ENCODE assay signal across 8 mouse cellular contexts in the genomic region with DNA sequence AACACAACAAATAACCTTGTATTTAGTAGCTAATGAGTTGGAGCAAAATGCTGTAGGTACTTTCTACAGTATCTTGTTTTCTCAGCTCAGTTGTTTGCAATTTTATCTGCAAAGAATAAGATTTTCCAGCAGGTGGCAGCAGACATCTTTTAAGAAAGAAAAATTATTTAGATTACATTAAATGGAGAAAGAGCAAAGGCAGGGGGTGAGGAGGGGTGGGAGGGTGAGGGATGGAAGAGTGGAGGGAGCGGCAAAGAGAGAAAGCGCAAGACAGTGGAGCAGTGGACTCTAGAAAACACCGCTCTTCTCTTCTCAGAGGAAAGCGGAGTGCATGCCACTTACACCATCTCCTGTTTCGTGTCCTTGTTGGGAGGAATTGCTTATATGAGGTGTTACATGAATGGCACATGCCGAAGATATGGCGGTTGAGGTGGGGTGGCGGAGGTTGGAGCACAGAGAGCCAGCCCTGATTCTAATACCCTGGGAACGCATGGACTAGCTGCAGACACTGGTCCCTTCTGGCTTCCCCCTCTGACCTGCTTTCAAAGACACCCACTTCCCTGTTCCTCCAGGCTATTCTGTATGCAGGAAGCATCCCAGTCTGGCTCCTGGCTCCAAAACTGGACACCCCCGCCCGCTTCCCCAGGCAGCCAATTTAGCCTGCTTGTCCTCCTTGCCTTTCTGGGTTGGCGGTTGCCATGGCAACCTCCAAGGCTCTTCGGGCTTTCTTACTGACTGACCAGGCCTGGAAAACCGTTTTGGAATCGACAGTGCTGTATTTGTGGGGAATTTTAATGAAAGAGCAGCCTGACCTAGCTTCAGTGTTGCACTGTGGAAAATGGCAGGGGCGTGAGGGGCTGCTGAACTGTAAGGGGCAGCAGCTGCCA.
DNase-seq lines count a peak whose midpoint lies in the region; ATAC-seq and TF ChIP-seq lines count a peak whose summit lies in the region.

No protein-coding gene starts in this region.

- TF ChIP-seq EP300 in liver, postnatal 0 days (IDR thresholded peaks at IDR 0.05; ENCODE audit: low read depth): no peak

- H3K4me2 ChIP-seq in embryonic facial prominence, embryonic 15.5 days (replicated peaks): peak overlapping the region; percentile 58
- H3K4me2 ChIP-seq in heart, embryonic 14.5 days (ENCODE audit: low read length): peak overlapping the region; percentile 72
- 0 out of 2 replicates have a peak overlapping the region, but pooled peaks have one; percentile 6 for H3K4me2 ChIP-seq in liver, postnatal 0 days (ENCODE audit: low read depth, low read length)

- H3K9me3 ChIP-seq in embryonic facial prominence, embryonic 15.5 days (replicated peaks): no peaks in the 10 kb centered on the region
- no peaks in the 10 kb centered on the region for H3K9me3 ChIP-seq in heart, embryonic 14.5 days (ENCODE audit: control insufficient read depth, low read length)
- H3K9me3 ChIP-seq in liver, postnatal 0 days (ENCODE audit: low read length): no peaks in the 10 kb centered on the region

- H3K27me3 ChIP-seq in embryonic facial prominence, embryonic 15.5 days: no peaks in the 10 kb centered on the region
- no peaks in the 10 kb centered on the region for H3K27me3 ChIP-seq in heart, embryonic 14.5 days (ENCODE audit: control insufficient read depth, insufficient read depth, low read length)
- no peaks in the 10 kb centered on the region for H3K27me3 ChIP-seq in liver, postnatal 0 days (ENCODE audit: insufficient read depth, low read length)

- TF ChIP-seq CTCF in liver, postnatal 0 days (IDR thresholded peaks at IDR 0.05; ENCODE audit: low read depth): no peak; the same call in 1 of the 2 replicates

- H3K4me1 ChIP-seq in embryonic facial prominence, embryonic 15.5 days: peaks cover 7% of the 10 kb centered on the region; the same call in 1 of the 2 replicates
- H3K4me1 ChIP-seq in heart, embryonic 14.5 days (ENCODE audit: control insufficient read depth in 2 of 2, insufficient read depth in 2 of 2, low read length in 2 of 2): peaks cover 0 to 2% of the 10 kb centered on the region in 2 experiments; a peak in 1 of 4 replicates
- no peaks in the 10 kb centered on the region for H3K4me1 ChIP-seq in liver, postnatal 0 days (ENCODE audit: insufficient read depth)

- peak overlapping the region; percentile 35 for H3K4me3 ChIP-seq in embryonic facial prominence, embryonic 15.5 days (replicated peaks)
- peak overlapping the region; percentile 27 to 40 for H3K4me3 ChIP-seq in heart, embryonic 14.5 days (ENCODE audit: control insufficient read depth in 1 of 2, insufficient read depth in 1 of 2, low read depth in 1 of 2, low read length in 2 of 2)
- H3K4me3 ChIP-seq in liver, postnatal 0 days (ENCODE audit: low read depth, low read length): no peak overlapping the region

- ATAC-seq in embryonic facial prominence, embryonic 15.5 days (ENCODE audit: insufficient number of reproducible peaks, low FRiP score, low TSS enrichment, low read depth): peak; percentile 31; the same call in 1 of the 2 replicates
- ATAC-seq in heart, embryonic 14.5 days (ENCODE audit: insufficient number of reproducible peaks, insufficient read depth, low FRiP score, low read depth): no peak
- ATAC-seq in liver, postnatal 0 days: no peak

- no peak overlapping the region for H3K27ac ChIP-seq in embryonic facial prominence, embryonic 15.5 days (replicated peaks)
- H3K27ac ChIP-seq in heart, embryonic 14.5 days (replicated peaks in 1 of 2; ENCODE audit: control insufficient read depth in 1 of 2, insufficient read depth in 1 of 2, low read depth in 2 of 2, low read length in 2 of 2): no peak overlapping the region
- no peak overlapping the region for H3K27ac ChIP-seq in liver, postnatal 0 days (ENCODE audit: low read depth)

- WGBS in embryonic facial prominence, embryonic 15.5 days: 12% methylated on average over 16 of the region's 16 CpGs
- 27% methylated on average over 16 of the region's 16 CpGs for WGBS in heart, embryonic 14.5 days
- WGBS in liver, postnatal 0 days (ENCODE audit: insufficient replicate concordance): 34% methylated on average over 16 of the region's 16 CpGs

- no peak overlapping the region for H3K9ac ChIP-seq in embryonic facial prominence, embryonic 15.5 days
- peak overlapping the region; percentile 62 for H3K9ac ChIP-seq in heart, embryonic 14.5 days (ENCODE audit: low read length)
- H3K9ac ChIP-seq in liver, postnatal 0 days (replicated peaks): no peak overlapping the region

- DNase-seq in A20 (ENCODE audit: low read depth, low spot score): peak; percentile 10
- DNase-seq in adrenal gland, postnatal 14 days: peak; percentile 51
- DNase-seq in layer of hippocampus, adult 18-20 months (ENCODE audit: low spot score in 2 of 2): peak; percentile 82 to 90
- DNase-seq in liver, postnatal 0 days: no peak
- DNase-seq in right cerebral cortex, postnatal 14 days: peak; percentile 85
- DNase-seq in c-Kit-positive CD71-positive TER-119-positive erythroid progenitor cells, embryonic 14.5 days (ENCODE audit: low spot score): no peak

- no peaks in the 10 kb centered on the region for H3K36me3 ChIP-seq in embryonic facial prominence, embryonic 15.5 days
- no peaks in the 10 kb centered on the region for H3K36me3 ChIP-seq in heart, embryonic 14.5 days (ENCODE audit: control insufficient read depth, insufficient read depth, low read length)
- H3K36me3 ChIP-seq in liver, postnatal 0 days (replicated peaks; ENCODE audit: insufficient read depth, low read length): no peaks in the 10 kb centered on the region

Comparison
In these comparisons a context has a peak if more than half of its experiments do, and no peak if none do; other contexts are left out.
1. DNase-seq: peak in A20 (single experiment), adrenal gland, postnatal 14 days (single experiment), layer of hippocampus, adult 18-20 months (2 of 2) and right cerebral cortex, postnatal 14 days (single experiment); none in liver, postnatal 0 days (single experiment) and c-Kit-positive CD71-positive TER-119-positive erythroid progenitor cells, embryonic 14.5 days (single experiment).
2. H3K4me2 ChIP-seq: peak in every context shown above with its lines; median percentile 72 in heart, embryonic 14.5 days; 58 in embryonic facial prominence, embryonic 15.5 days; 6 in liver, postnatal 0 days.